Mouse (Mus musculus): Measurements from ENCODE around the gene Brms1. TPM values are rescaled to one million over a fixed set of nuclear protein-coding genes. Genes with fewer than 3 reads are reported as not detected.

The Brms1 gene
- polyA plus RNA-seq, 1 experiment from 2014 or later = 21.6 TPM

DNA sequence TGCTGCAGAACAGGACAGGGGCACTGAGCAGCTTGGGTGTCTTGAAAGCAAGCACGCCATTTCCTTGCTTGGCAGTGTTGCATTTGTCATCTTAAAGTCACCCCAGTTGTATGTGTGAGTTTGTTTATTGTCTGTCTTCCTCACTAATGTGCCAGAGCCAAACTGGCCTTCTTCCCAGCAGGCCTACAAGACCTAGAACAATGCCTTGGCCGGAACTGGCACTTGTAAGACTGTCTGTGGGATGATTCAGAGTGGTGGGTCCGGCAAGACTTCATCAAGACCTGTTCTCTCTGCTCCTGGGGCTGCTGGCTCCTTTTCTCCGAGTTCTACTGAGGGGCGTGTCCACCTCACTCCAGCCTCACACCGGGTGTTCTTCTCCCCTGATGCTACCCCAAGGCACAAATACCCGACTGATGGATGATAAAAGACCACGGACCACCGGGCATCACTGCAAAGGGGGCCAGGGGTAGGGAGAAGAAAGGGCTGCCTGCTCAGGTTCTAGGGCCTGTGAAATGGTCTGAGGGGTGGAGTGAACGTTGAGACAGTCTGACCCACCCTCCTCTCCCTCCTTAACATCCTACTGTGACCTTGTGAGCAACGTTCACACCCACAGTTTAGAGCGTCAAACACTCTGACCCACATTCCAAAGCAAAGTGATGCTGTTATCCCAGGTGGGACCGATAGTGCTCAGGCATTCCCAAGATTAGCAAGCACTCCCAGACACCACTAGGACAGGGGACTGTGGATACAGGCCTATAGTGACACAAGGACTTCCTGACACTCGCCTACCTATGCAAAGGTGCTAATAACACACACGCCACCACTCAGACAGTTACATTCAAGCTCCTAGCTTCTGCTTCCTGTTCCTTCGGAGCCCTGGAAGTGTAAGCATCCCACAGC lies 17.0 kb downstream of the Brms1 start:
- no peak for ATAC-seq (ENCODE audit: low FRiP score)
- no peak overlapping the region for H3K27ac ChIP-seq (replicated peaks)
- H3K9me3 ChIP-seq (replicated peaks) = no peaks in the 10 kb centered on the region
- H3K4me1 ChIP-seq = peaks cover 18% of the 10 kb centered on the region
- no peak overlapping the region for H3K4me3 ChIP-seq (replicated peaks)
- H3K9ac ChIP-seq (replicated peaks) = no peak overlapping the region
- H3K4me2 ChIP-seq = no peak overlapping the region
- H3K36me3 ChIP-seq = no peaks in the 10 kb centered on the region
- WGBS = 19% methylated on average over 16 of the region's 16 CpGs
- H3K27me3 ChIP-seq (replicated peaks) = peaks cover 22% of the 10 kb centered on the region

DNA sequence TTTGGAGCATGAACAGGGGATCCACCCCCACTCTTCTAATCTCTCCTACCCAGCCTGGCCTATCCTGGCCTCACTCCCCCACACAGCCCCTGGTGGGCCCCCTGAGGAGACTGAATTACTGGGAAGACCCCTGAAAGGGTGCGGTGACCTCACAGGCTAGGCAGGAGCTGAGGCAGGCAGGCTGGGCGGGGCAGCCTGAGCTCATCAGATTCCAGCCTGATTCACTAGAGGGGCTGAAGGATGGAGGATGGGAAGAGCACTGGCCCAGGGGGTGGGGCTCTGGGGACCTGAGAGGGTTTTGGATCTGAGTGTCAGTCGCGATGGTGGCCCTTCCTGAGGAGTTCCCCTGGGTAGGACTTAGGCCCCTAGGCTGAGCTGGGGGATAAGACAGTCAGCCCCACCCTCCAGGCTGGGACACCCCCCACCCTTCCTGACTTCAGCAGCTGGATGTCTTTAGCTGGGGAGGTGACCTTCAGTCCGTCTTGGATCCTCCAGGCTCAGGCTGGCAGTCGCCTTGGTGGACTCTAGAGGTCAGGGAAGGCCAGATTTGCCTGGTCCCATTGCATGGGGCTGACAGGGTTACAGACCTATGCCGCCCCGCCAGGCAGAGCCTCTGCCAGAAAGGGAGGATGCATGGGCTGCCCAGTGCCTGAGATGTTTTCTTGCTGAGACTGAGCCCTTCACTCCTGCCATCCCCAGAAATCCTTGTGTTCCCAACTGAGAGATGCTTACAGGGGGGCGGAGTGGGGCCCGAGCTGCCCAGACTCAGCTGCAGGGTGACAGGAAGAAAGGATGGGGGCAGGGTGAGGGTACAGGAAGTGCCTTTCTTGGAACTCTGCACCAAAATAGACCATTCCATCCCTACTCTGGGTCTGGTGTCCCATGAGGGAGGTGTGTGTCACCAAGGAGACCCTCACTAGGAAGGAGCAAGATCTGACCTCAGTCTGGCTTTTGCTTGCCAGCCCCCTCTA lies 17.9 kb downstream of the Brms1 start:
- no peaks in the 10 kb centered on the region for H3K36me3 ChIP-seq
- no peak overlapping the region for H3K9ac ChIP-seq (replicated peaks)
- no peak overlapping the region for H3K4me2 ChIP-seq
- H3K4me3 ChIP-seq (replicated peaks) = no peak overlapping the region
- peaks cover 18% of the 10 kb centered on the region for H3K4me1 ChIP-seq
- H3K27me3 ChIP-seq (replicated peaks) = peaks cover 15% of the 10 kb centered on the region
- H3K27ac ChIP-seq (replicated peaks) = no peak overlapping the region
- 23% methylated on average over 10 of the region's 10 CpGs for WGBS
- H3K9me3 ChIP-seq (replicated peaks) = no peaks in the 10 kb centered on the region
- ATAC-seq (ENCODE audit: low FRiP score) = 0 out of 2 replicates have a peak, but pooled peaks have one; percentile 5

DNA sequence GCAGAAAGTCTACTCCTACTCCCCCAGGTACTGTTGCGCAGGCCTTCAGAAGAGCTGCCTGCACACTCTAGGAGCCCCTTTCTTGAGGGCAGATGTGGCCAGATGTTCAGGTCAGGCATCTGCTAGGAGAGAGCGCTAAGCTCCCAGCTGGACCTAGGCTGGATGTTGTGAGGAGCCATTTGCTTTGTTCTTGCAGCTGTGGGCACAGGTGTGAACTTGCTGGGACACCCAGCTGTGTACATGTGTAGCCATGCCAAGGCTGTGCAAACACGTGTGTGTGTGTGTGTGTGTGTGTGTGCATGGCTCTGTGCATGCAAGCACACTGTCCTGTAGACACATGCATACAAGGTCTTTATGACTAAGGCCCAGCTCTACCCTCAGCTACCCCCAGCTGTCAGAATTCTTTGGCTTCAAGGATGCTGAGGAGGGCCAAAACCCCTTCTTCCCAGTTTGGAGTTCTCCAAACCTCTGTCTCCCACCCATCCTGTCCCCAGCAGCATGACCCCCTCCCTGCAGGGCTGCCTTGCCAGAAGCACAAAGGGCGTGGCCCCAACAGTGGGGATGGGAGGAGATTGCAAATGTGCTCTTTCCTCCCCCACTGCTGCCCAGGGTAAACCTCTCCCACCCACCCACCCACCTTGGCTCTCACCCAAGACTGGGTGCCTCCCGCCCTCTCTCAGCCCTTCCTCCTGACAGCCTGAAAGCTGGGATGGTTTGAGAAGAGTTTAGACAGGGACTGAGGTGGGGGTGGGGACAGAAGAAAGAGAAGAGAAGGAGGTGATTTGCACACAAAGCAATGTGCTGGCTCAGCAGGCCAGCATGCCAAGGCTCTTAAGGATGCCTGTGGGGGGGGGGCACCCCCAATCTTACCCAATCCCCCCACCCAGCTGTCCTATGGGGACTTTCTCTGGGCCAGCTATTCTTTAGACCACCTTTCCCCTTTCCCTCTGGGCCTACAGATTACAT lies 19.5 kb downstream of the Brms1 start:
- Histone ChIP-seq H3K27ac (replicated peaks) (no peak overlapping the region), H3K9ac (replicated peaks) (no peak overlapping the region), H3K36me3 (no peaks in the 10 kb centered on the region), H3K4me3 (replicated peaks) (no peak overlapping the region), H3K9me3 (replicated peaks) (no peaks in the 10 kb centered on the region), H3K27me3 (replicated peaks) (peaks cover 13% of the 10 kb centered on the region), H3K4me2 (no peak overlapping the region), H3K4me1 (peaks cover 18% of the 10 kb centered on the region)
- WGBS = 38% methylated on average over 5 of the region's 5 CpGs
- ATAC-seq (ENCODE audit: low FRiP score) = no peak

DNA sequence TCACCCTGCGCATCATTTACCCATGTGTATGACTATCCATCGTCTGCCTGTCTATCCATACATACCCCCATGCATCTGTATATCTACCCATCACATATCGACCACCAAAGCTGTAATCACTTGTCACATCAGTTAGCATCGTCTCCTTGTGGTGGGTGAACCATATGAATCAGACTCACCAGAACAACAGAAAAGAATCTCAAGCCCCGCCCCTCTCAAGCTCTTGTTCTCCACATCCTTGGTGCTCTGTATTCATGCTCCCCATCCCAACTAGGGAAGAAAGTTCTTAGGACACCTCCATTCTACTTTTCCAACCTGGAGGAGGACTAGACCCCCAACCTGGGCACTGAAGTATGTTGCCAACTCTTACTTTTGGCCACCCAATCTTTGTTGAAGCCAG lies 20.9 kb downstream of the Brms1 start:
- ATAC-seq (ENCODE audit: low FRiP score) = no peak
- Histone ChIP-seq H3K4me2 (no peak overlapping the region), H3K4me1 (peaks cover 13% of the 10 kb centered on the region), H3K27ac (replicated peaks) (no peak overlapping the region), H3K4me3 (replicated peaks) (no peak overlapping the region), H3K36me3 (no peaks in the 10 kb centered on the region), H3K9me3 (replicated peaks) (no peaks in the 10 kb centered on the region), H3K9ac (replicated peaks) (no peak overlapping the region), H3K27me3 (replicated peaks) (peaks cover 24% of the 10 kb centered on the region)
- 90% methylated on average over 5 of the region's 5 CpGs for WGBS

- H3K27me3 ChIP-seq (replicated peaks) = peaks cover 27% of the 10 kb centered on the region
- H3K9me3 ChIP-seq (replicated peaks) = no peaks in the 10 kb centered on the region
- H3K4me1 ChIP-seq = peaks cover 17% of the 10 kb centered on the region
- H3K4me2 ChIP-seq = no peak overlapping the region
- H3K27ac ChIP-seq (replicated peaks) = no peak overlapping the region
- no peak overlapping the region for H3K9ac ChIP-seq (replicated peaks)
- no peak for ATAC-seq (ENCODE audit: low FRiP score)
- no peak overlapping the region for H3K4me3 ChIP-seq (replicated peaks)
- 95% methylated on average over 6 of the region's 6 CpGs for WGBS
- H3K36me3 ChIP-seq = no peaks in the 10 kb centered on the region
Measured at GRCm38 (mm10) chr19:5062446-5062845, 21.3 kb downstream of the Brms1 start.

DNA sequence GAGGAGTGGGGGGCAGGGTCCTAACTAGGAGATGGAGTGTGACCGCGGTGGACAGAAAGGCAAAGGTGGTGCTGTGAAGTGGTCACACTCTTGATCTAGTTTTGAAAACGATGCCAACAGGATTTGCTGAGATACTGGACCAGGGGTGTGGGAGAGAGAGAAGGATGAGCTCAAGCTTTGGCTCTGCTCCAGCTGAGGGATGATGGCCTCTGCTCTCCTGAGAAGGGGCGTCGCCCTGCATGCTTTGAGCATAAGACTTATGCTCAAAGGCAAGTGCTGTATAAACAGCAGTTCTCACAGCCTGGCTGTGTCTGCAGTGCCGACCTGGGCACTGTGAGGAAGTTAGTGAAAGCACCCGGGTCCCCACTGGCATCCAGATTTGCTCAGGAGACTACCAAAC lies 23.9 kb downstream of the Brms1 start:
- Histone ChIP-seq H3K9me3 (replicated peaks) (no peaks in the 10 kb centered on the region), H3K4me2 (no peak overlapping the region), H3K4me3 (replicated peaks) (no peak overlapping the region), H3K36me3 (no peaks in the 10 kb centered on the region), H3K27me3 (replicated peaks) (peaks cover 35% of the 10 kb centered on the region), H3K9ac (replicated peaks) (no peak overlapping the region), H3K4me1 (peaks cover 25% of the 10 kb centered on the region), H3K27ac (replicated peaks) (no peak overlapping the region)
- WGBS = 68% methylated on average over 7 of the region's 7 CpGs
- ATAC-seq (ENCODE audit: low FRiP score) = no peak

DNA sequence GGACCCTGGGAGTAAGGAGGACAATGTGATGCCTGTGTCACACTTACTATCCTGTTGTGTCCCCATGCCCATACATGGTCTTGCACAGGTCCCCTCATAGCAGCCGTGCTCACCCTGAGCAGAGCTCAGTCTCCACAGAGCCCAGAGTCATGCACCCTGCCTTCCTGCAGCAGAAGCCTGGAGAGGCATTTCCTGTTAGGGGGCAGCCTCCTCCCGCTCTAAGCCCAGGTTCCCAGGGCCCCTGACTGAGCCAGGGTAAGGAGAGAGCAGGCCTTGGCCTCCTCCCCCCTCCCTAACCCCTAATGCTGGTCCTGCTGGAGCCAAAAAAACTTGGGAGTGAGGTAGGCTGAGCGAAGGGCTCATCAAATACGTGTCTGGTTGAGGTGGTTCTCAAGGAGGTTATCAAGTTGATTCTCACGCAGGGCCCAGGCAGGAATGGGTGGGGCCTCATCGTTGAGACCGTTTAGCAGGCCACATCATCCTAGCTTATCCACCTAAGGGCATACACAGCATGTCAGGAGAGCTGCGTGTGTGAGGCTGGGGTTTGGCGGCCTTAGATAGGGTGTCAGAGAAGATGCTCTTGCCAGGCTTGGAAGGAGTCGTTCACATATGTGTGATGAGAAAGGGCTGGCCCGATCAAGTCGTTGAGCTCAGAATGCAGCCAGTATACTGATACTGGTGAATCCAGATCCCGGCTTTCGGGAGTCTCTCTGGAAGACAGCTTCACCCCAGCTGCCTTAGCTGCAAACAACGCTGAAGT lies 26.1 kb downstream of the Brms1 start:
- H3K27me3 ChIP-seq (replicated peaks) = peaks cover 41% of the 10 kb centered on the region
- H3K9me3 ChIP-seq (replicated peaks) = no peaks in the 10 kb centered on the region
- H3K9ac ChIP-seq (replicated peaks) = peak overlapping the region; percentile 53; the same call in 1 of the 2 replicates
- ATAC-seq (ENCODE audit: low FRiP score) = no peak
- WGBS = 15% methylated on average over 15 of the region's 15 CpGs
- H3K36me3 ChIP-seq = no peaks in the 10 kb centered on the region
- H3K4me2 ChIP-seq = peak overlapping the region; percentile 83
- H3K27ac ChIP-seq (replicated peaks) = peak overlapping the region; percentile 29; the same call in 1 of the 2 replicates
- peaks cover 35% of the 10 kb centered on the region for H3K4me1 ChIP-seq
- H3K4me3 ChIP-seq (replicated peaks) = peak overlapping the region; percentile 41

DNA sequence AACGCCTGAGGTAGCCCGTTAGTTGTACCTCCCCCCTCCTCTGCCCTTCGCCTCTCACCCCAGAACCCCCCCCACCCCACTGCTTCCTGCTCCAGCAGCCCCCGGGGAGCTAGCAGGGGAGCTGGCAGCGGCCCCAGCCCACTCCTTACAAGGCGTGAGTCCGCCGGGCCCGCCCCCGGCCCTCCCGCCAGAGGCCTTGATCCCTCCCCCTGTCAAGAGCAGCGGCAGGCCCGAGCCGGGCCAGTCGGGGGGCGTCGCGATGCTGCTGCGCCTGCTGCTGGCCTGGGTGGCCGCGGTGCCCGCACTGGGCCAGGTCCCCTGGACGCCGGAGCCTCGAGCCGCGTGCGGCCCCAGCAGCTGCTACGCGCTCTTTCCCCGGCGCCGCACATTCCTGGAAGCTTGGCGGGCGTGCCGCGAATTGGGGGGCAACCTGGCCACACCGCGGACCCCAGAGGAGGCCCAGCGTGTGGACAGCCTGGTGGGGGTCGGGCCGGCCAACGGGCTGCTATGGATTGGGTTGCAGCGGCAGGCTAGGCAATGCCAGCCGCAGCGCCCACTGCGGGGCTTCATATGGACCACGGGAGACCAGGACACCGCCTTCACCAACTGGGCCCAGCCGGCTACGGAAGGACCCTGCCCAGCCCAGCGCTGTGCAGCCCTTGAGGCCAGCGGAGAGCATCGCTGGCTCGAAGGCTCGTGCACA lies 26.9 kb downstream of the Brms1 start, which contains the start of gene Cd248:
Cd248 (plus strand) TSS at position 212 of the 703 bp plus-strand sequence.
- peaks cover 41% of the 10 kb centered on the region for H3K27me3 ChIP-seq (replicated peaks)
- 2% methylated on average over 56 of the region's 56 CpGs for WGBS

GRCm38 (mm10) chr19:5068570-5069234 lies 27.5 kb downstream of the Brms1 start:
- H3K27me3 ChIP-seq (replicated peaks) = peaks cover 44% of the 10 kb centered on the region

More for the DNA sequence above, 26.9 kb downstream of the Brms1 start, which contains the start of gene Cd248:
- Histone ChIP-seq H3K4me2 (peak within 1 kb of the TSS; percentile 83), H3K27ac (replicated peaks) (peak within 1 kb of the TSS; percentile 29; the same call in 1 of the 2 replicates), H3K9me3 (replicated peaks) (no peaks in the 10 kb centered on the region), H3K4me1 (peaks cover 43% of the 10 kb centered on the region), H3K36me3 (no peaks in the 10 kb centered on the region), H3K4me3 (replicated peaks) (peak within 1 kb of the TSS; percentile 41), H3K9ac (replicated peaks) (peak within 1 kb of the TSS; percentile 53)
- no peak; the same call in 1 of the 2 replicates for ATAC-seq (ENCODE audit: low FRiP score)

More at GRCm38 (mm10) chr19:5068570-5069234, 27.5 kb downstream of the Brms1 start:
- ATAC-seq (ENCODE audit: low FRiP score) = no peak
- Histone ChIP-seq H3K4me3 (replicated peaks) (peak overlapping the region; percentile 41), H3K9me3 (replicated peaks) (no peaks in the 10 kb centered on the region), H3K27ac (replicated peaks) (no peak overlapping the region), H3K4me2 (peak overlapping the region; percentile 83), H3K36me3 (no peaks in the 10 kb centered on the region), H3K9ac (replicated peaks) (peak overlapping the region; percentile 53), H3K4me1 (peaks cover 45% of the 10 kb centered on the region)
- WGBS = 28% methylated on average over 21 of the region's 21 CpGs
